Mouse (Mus musculus): ENCODE data around the gene Wfdc3. TPM values are rescaled to one million over a fixed set of nuclear protein-coding genes. Genes with fewer than 3 reads are reported as not detected.

Wfdc3 gene
- polyA plus RNA-seq (2015; fragmentation: Illumina TruSeq; extraction: RNeasy Lipid Tissue Mini Kit (QIAGEN cat#74804); ENCODE audit: insufficient read depth, low read depth, low replicate concordance): 2.3 TPM

DNA sequence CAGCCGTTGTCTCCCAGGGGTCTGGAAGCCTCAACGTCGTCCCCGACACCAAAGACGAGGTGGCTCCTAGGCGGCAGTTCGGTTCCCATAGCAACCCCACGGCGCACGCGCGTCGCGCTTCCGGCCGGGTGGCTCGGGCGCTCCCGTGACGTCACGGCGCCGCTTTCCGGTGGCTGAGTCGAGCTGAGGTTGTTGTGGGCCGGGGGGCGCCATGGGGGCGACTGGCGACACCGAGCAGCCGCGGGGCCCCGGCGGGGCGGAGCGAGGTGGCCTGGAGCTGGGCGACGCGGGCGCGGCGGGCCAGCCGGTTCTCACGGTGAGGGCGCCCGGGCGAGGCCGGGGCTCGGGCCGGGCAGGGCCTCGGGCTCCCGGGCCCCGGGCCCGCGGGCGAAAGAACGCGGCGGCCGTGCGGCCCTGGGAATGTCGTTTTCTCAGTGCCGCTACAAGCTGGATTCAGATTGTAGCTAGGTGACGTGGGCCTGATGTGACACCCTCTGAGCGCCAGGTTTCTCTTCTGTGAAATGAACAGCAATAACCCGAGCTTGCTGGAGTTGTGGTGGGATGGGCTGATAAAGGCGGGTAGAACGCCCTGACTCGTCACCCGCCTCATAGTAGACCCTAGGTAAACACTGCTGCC lies at the start of gene Wfdc3, which contains the start of gene Dnttip1:
Gene Wfdc3 (minus strand): TSS at position 89 of the 637 bp plus-strand sequence.
Gene Dnttip1 (plus strand): TSS at position 141 of the 637 bp plus-strand sequence.

DNA sequence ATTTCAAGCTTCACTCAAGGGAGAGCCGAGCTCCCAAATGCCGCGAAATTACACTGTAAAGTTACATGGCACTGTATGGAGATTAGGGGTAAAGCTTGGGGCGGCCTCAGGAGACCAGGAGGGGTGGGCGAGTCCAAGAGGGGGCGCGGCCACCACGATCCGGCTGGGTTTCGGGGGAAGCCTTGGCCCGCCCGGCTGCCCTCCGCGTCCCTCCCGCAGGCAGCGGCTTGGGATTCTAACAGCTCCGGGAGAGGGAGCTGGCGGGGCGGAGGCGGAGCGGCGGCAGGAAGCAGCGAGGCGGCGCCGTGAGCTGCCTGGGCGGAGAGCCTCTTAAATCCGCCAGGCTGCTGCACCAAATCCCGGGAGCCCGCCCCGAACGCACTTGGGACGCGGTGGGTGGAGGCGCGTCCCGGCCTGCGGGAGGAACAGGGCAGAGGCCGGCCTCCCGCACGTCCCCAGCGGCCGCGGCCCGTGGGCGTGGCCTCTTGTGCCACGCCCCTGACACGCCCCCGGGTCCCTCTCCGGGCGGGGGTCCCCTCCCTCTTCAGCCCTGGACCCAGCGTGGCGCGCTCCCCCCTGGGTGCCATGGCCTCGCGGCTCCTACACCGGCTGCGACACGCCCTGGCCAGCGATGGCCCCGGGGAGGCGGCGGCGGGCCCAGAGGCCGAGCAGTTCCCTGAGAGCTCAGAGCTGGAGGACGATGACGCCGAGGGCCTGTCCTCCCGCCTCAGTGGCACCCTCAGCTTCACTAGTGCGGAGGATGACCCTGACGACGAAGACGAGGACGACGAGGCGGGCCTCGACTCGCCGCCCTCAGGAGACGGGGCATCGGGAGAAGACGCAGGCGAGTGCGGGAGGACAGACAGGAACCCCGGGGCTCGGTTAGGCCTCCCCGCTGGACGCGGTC lies 40.0 kb upstream of the Wfdc3 start, which contains the start of gene Snx21:
Gene Snx21 (plus strand): TSS at position 343 of the 907 bp plus-strand sequence.

DNA sequence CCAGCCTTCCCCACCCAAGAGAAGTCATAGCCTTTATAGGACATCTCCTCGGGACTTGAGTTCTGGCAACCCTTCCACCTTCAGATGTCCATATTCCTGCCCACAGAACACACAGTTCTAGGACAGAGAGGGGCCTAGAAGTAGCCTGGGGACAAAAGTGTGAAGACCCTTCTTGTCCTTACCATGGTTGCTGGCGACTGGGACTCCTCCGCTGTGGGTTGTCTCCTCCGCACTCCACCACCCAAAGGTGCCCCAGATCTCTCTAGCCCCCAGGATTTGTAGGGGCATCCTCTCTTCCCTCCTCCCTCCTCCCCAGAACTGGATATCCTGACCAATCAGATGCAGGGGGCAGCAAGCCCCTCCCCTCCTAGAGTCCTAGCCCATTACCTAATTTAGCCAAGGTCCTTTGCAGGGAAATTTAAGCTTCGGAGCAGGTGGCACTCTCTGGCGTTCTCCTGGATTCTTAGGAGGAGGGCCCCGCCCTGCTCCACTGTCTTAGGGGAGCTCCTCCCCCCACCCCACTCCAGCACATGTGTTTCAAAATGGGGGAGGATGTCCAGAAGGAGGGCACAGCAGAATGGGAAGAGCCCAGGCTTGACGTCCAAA lies 33.9 kb upstream of the Wfdc3 start, which contains the start of gene Tnnc2:
Gene Tnnc2 (minus strand): TSS at position 487 of the 606 bp plus-strand sequence.

DNA sequence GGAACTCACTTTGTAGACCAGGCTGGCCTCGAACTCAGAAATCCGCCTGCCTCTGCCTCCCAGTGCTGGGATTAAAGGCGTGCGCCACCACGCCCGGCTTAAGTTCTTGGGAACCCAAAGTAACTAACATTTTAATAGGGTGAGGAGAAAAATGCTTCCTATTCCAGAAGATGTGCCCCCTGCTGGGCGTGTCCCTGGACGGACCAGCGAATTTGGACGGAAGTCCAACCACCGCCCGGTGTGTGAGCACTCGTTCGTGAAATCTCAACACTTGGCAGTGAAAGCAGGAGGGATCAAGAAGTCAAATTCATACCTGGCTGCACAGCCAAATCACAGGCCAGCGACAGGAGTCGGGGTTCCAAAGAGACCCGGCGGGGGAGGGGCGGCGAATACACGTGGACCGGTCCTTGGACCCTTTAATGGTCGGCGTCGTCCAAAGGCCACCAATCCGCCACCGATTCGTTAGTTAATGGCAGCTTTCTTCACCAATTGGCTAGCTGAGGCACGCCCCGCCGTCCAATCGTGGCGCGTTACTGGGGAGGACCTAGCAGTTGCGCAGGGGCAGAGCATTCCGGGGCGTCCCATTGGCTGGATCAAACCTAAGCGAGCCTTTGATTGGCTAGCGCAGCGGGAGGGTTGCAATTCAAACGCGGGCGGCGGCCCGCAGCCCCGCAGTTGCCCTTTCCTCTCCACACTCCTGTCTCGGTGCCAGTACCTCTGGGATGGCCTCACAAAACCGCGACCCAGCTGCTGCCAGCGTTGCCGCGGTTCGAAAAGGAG lies 23.7 kb upstream of the Wfdc3 start, which contains the start of gene Ube2c:
Gene Ube2c (plus strand): TSS at position 641 of the 780 bp plus-strand sequence.

DNA sequence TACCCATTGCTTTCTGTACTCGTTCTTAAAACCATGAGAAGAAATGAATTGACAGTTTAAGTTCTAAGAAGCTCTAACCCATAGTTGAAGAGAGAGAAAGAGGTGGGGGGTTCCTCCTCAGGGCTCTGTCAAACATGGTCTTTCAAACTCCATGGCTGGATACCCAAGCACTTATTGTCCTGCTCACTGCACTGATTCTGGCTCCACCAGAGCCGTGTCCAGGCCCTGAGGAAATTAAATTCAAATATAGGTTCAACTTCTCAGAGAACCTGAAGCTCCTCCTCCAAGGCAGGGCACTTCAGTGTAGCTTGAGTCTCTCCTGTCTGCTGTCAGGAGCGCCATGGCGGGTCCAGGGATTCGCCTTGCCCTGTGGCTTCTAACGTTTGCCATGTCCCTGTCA lies 30.7 kb downstream of the Wfdc3 start, which contains the start of gene Spint5:
Gene Spint5 (plus strand): TSS at position 301 of the 400 bp plus-strand sequence.

DNA sequence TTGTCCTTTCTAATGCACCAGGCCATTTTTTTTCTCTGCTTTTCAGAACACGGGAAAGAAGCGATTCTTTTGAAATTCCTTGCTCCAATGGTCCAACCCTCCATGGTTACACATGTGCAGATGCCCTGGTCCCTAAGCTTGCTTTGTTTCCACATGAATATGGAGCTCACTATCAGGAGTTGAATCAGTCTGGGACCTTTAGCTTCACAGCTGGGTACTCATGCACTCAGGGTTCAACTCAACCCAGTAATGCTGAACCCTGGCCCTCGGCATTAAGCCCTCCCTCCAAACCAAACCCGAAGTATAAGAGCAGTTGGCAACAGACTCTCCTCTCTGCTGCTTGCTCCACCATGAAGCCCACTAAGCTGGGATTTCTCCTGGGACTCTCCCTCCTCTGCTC lies 47.5 kb downstream of the Wfdc3 start, which contains the start of gene Spint4:
Gene Spint4 (plus strand): TSS at position 301 of the 400 bp plus-strand sequence.

DNA sequence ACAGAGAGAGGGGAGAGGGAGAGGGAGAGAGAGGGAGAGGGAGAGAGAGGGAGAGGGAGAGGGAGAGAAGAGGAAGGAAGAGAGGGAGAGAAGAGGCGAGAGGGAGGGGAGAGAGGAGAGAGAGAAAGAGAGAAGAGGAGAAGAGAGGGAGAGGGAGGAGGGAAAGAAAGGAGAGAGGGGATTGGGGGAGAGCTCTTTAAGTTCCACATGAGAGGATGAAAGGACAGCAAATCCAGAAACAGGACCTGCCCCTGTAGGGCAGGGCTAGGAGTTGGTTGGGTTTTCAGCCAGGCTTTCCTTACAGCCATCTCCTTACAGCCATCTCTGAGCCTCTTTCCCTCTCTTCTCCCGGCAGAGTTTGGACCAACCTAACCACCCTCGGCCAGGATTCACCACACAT lies 60.9 kb downstream of the Wfdc3 start, which contains the start of gene Wfdc13:
Gene Wfdc13 (plus strand): TSS at position 301 of the 400 bp plus-strand sequence.

Other genes starting within 250 kb of the Wfdc3 start
- gene Pigt, start 248.4 kb downstream of the Wfdc3 start, polyA plus RNA-seq (2015; fragmentation: Illumina TruSeq; extraction: RNeasy Lipid Tissue Mini Kit (QIAGEN cat#74804); ENCODE audit: insufficient read depth, low read depth, low replicate concordance): 10.4 TPM
- gene Wfdc2, start 183.5 kb downstream of the Wfdc3 start, polyA plus RNA-seq (2015; fragmentation: Illumina TruSeq; extraction: RNeasy Lipid Tissue Mini Kit (QIAGEN cat#74804); ENCODE audit: insufficient read depth, low read depth, low replicate concordance): 8.5 TPM
- not detected for gene Spint3, start 172.5 kb downstream of the Wfdc3 start, polyA plus RNA-seq (2015; fragmentation: Illumina TruSeq; extraction: RNeasy Lipid Tissue Mini Kit (QIAGEN cat#74804); ENCODE audit: insufficient read depth, low read depth, low replicate concordance)
- not detected for gene Wfdc6a, start 160.5 kb downstream of the Wfdc3 start, polyA plus RNA-seq (2015; fragmentation: Illumina TruSeq; extraction: RNeasy Lipid Tissue Mini Kit (QIAGEN cat#74804); ENCODE audit: insufficient read depth, low read depth, low replicate concordance)
- gene Eppin, start 152.3 kb downstream of the Wfdc3 start, polyA plus RNA-seq (2015; fragmentation: Illumina TruSeq; extraction: RNeasy Lipid Tissue Mini Kit (QIAGEN cat#74804); ENCODE audit: insufficient read depth, low read depth, low replicate concordance): not detected
- not detected for gene Wfdc6b, start 132.4 kb downstream of the Wfdc3 start, polyA plus RNA-seq (2015; fragmentation: Illumina TruSeq; extraction: RNeasy Lipid Tissue Mini Kit (QIAGEN cat#74804); ENCODE audit: insufficient read depth, low read depth, low replicate concordance)
- not detected for gene Wfdc8, start 132.3 kb downstream of the Wfdc3 start, polyA plus RNA-seq (2015; fragmentation: Illumina TruSeq; extraction: RNeasy Lipid Tissue Mini Kit (QIAGEN cat#74804); ENCODE audit: insufficient read depth, low read depth, low replicate concordance)
- 1.0 TPM for gene Wfdc16, start 107.1 kb downstream of the Wfdc3 start, polyA plus RNA-seq (2015; fragmentation: Illumina TruSeq; extraction: RNeasy Lipid Tissue Mini Kit (QIAGEN cat#74804); ENCODE audit: insufficient read depth, low read depth, low replicate concordance)
- not detected for gene Wfdc10, start 89.9 kb downstream of the Wfdc3 start, polyA plus RNA-seq (2015; fragmentation: Illumina TruSeq; extraction: RNeasy Lipid Tissue Mini Kit (QIAGEN cat#74804); ENCODE audit: insufficient read depth, low read depth, low replicate concordance)
- not detected for gene Wfdc9, start 89.3 kb downstream of the Wfdc3 start, polyA plus RNA-seq (2015; fragmentation: Illumina TruSeq; extraction: RNeasy Lipid Tissue Mini Kit (QIAGEN cat#74804); ENCODE audit: insufficient read depth, low read depth, low replicate concordance)
- not detected for gene Wfdc11, start 71.8 kb downstream of the Wfdc3 start, polyA plus RNA-seq (2015; fragmentation: Illumina TruSeq; extraction: RNeasy Lipid Tissue Mini Kit (QIAGEN cat#74804); ENCODE audit: insufficient read depth, low read depth, low replicate concordance)
- not detected for gene Wfdc13, start 60.8 kb downstream of the Wfdc3 start, polyA plus RNA-seq (2015; fragmentation: Illumina TruSeq; extraction: RNeasy Lipid Tissue Mini Kit (QIAGEN cat#74804); ENCODE audit: insufficient read depth, low read depth, low replicate concordance)
- not detected for gene Spint4, start 47.4 kb downstream of the Wfdc3 start, polyA plus RNA-seq (2015; fragmentation: Illumina TruSeq; extraction: RNeasy Lipid Tissue Mini Kit (QIAGEN cat#74804); ENCODE audit: insufficient read depth, low read depth, low replicate concordance)
- not detected for gene Spint5, start 30.6 kb downstream of the Wfdc3 start, polyA plus RNA-seq (2015; fragmentation: Illumina TruSeq; extraction: RNeasy Lipid Tissue Mini Kit (QIAGEN cat#74804); ENCODE audit: insufficient read depth, low read depth, low replicate concordance)
- 6.2 TPM for gene Dnttip1, start 52 bp upstream of the Wfdc3 start, polyA plus RNA-seq (2015; fragmentation: Illumina TruSeq; extraction: RNeasy Lipid Tissue Mini Kit (QIAGEN cat#74804); ENCODE audit: insufficient read depth, low read depth, low replicate concordance)
- not detected for gene Ube2c, start 24.0 kb upstream of the Wfdc3 start, polyA plus RNA-seq (2015; fragmentation: Illumina TruSeq; extraction: RNeasy Lipid Tissue Mini Kit (QIAGEN cat#74804); ENCODE audit: insufficient read depth, low read depth, low replicate concordance)
- gene Tnnc2, start 34.0 kb upstream of the Wfdc3 start, polyA plus RNA-seq (2015; fragmentation: Illumina TruSeq; extraction: RNeasy Lipid Tissue Mini Kit (QIAGEN cat#74804); ENCODE audit: insufficient read depth, low read depth, low replicate concordance): not detected
- 7.6 TPM for gene Snx21, start 39.9 kb upstream of the Wfdc3 start, polyA plus RNA-seq (2015; fragmentation: Illumina TruSeq; extraction: RNeasy Lipid Tissue Mini Kit (QIAGEN cat#74804); ENCODE audit: insufficient read depth, low read depth, low replicate concordance)
- gene Acot8, start 59.0 kb upstream of the Wfdc3 start, polyA plus RNA-seq (2015; fragmentation: Illumina TruSeq; extraction: RNeasy Lipid Tissue Mini Kit (QIAGEN cat#74804); ENCODE audit: insufficient read depth, low read depth, low replicate concordance): 3.7 TPM
- 1.3 TPM for gene Zswim3, start 59.2 kb upstream of the Wfdc3 start, polyA plus RNA-seq (2015; fragmentation: Illumina TruSeq; extraction: RNeasy Lipid Tissue Mini Kit (QIAGEN cat#74804); ENCODE audit: insufficient read depth, low read depth, low replicate concordance)
- gene Zswim1, start 76.8 kb upstream of the Wfdc3 start, polyA plus RNA-seq (2015; fragmentation: Illumina TruSeq; extraction: RNeasy Lipid Tissue Mini Kit (QIAGEN cat#74804); ENCODE audit: insufficient read depth, low read depth, low replicate concordance): 2.2 TPM
- gene Spata25, start 82.6 kb upstream of the Wfdc3 start, polyA plus RNA-seq (2015; fragmentation: Illumina TruSeq; extraction: RNeasy Lipid Tissue Mini Kit (QIAGEN cat#74804); ENCODE audit: insufficient read depth, low read depth, low replicate concordance): not detected
- gene Ctsa, start 86.9 kb upstream of the Wfdc3 start, polyA plus RNA-seq (2015; fragmentation: Illumina TruSeq; extraction: RNeasy Lipid Tissue Mini Kit (QIAGEN cat#74804); ENCODE audit: insufficient read depth, low read depth, low replicate concordance): 25.7 TPM
- 0.87 TPM for gene Neurl2, start 87.5 kb upstream of the Wfdc3 start, polyA plus RNA-seq (2015; fragmentation: Illumina TruSeq; extraction: RNeasy Lipid Tissue Mini Kit (QIAGEN cat#74804); ENCODE audit: insufficient read depth, low read depth, low replicate concordance)
- 49.6 TPM for gene Pltp, start 111.8 kb upstream of the Wfdc3 start, polyA plus RNA-seq (2015; fragmentation: Illumina TruSeq; extraction: RNeasy Lipid Tissue Mini Kit (QIAGEN cat#74804); ENCODE audit: insufficient read depth, low read depth, low replicate concordance)
- 14.1 TPM for gene Pcif1, start 133.4 kb upstream of the Wfdc3 start, polyA plus RNA-seq (2015; fragmentation: Illumina TruSeq; extraction: RNeasy Lipid Tissue Mini Kit (QIAGEN cat#74804); ENCODE audit: insufficient read depth, low read depth, low replicate concordance)
- 5.1 TPM for gene Zfp335, start 165.8 kb upstream of the Wfdc3 start, polyA plus RNA-seq (2015; fragmentation: Illumina TruSeq; extraction: RNeasy Lipid Tissue Mini Kit (QIAGEN cat#74804); ENCODE audit: insufficient read depth, low read depth, low replicate concordance)
- 6.0 TPM for gene Mmp9, start 194.8 kb upstream of the Wfdc3 start, polyA plus RNA-seq (2015; fragmentation: Illumina TruSeq; extraction: RNeasy Lipid Tissue Mini Kit (QIAGEN cat#74804); ENCODE audit: insufficient read depth, low read depth, low replicate concordance)
- gene Slc12a5, start 214.9 kb upstream of the Wfdc3 start, polyA plus RNA-seq (2015; fragmentation: Illumina TruSeq; extraction: RNeasy Lipid Tissue Mini Kit (QIAGEN cat#74804); ENCODE audit: insufficient read depth, low read depth, low replicate concordance): 2.0 TPM

Measured in pancreas, adult 10 weeks (tissue).